10 mouse cellular contexts compared by ENCODE assay signal in the genomic region with DNA sequence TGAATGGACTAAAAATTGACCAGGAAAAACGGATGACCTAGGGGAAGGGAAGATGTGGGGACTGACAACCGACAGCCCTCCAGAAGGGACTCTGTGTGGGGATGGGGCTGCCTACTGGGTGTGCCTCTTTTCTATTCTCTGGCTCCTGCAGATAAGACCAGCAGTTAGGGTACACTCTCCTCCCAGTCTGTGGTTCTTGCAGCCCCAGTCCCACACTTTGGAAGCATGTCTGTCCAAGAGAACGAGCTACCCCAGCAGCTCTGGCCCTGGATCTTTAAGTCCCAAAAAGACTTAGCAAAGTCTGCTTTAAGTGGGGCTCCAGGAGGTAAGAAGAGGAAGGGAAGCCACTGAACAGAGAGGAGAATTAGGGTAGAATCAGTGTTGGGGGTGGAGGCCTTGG. TPM values are rescaled to one million over a fixed set of nuclear protein-coding genes. Genes with fewer than 3 reads are reported as not detected.
DNase-seq lines count a peak whose midpoint lies in the region; ATAC-seq and TF ChIP-seq lines count a peak whose summit lies in the region.
"Had no signal": no experiment of that assay in that cellular context is flagged by ENCODE, and none has a peak within 500 bp of the region (broad histone marks: within the 10 kb centered on the region; RNA-seq: fewer than 3 reads in every experiment).

Gene Pklr (plus strand): TSS at position 185 of the 400 bp plus-strand sequence.

- H3K4me3 ChIP-seq in kidney, postnatal 0 days (replicated peaks; ENCODE audit: low read depth, low read length) = no peak within 1 kb of the TSS
- peak within 1 kb of the TSS; percentile 9 for H3K4me3 ChIP-seq in stomach, embryonic 16.5 days (replicated peaks; ENCODE audit: low read length)
- H3K4me3 ChIP-seq: embryonic facial prominence, embryonic 13.5 days had no signal

- no peak for ATAC-seq in kidney, postnatal 0 days (replicated peaks; ENCODE audit: low FRiP score, low read depth)
- ATAC-seq in stomach, embryonic 16.5 days (ENCODE audit: insufficient read depth, low FRiP score) = no peak

- H3K27me3 ChIP-seq in kidney, postnatal 0 days (ENCODE audit: insufficient read depth, low read length) = no peaks in the 10 kb centered on the region
- H3K27me3 ChIP-seq in stomach, embryonic 16.5 days (ENCODE audit: control insufficient read depth, insufficient read depth, low read length) = no peaks in the 10 kb centered on the region; the same call in 1 of the 2 replicates

- H3K27ac ChIP-seq in kidney, postnatal 0 days = peak within 1 kb of the TSS; percentile 50
- peak within 1 kb of the TSS; percentile 44 for H3K27ac ChIP-seq in stomach, embryonic 16.5 days (ENCODE audit: low read length)
- H3K27ac ChIP-seq: embryonic facial prominence, embryonic 13.5 days had no signal

- H3K4me2 ChIP-seq in kidney, postnatal 0 days (ENCODE audit: low read length) = peak within 1 kb of the TSS; percentile 27; the same call in 1 of the 2 replicates
- H3K4me2 ChIP-seq in stomach, embryonic 16.5 days (ENCODE audit: low read depth, low read length) = peak within 1 kb of the TSS; percentile 26
- H3K4me2 ChIP-seq: embryonic facial prominence, embryonic 13.5 days had no signal

- 68% methylated on average over 3 of the region's 3 CpGs for whole genome bisulfite sequencing in kidney, postnatal 0 days
- WGBS in large intestine, adult 2 months = 37% methylated on average over 3 of the region's 3 CpGs
- 45% methylated on average over 3 of the region's 3 CpGs for WGBS in stomach, embryonic 16.5 days

- 0 out of 2 replicates have a peak, but pooled peaks cover 3% of the 10 kb centered on the region for H3K4me1 ChIP-seq in kidney, postnatal 0 days (replicated peaks; ENCODE audit: insufficient read depth, low read length)
- peaks cover 10% of the 10 kb centered on the region; the same call in 1 of the 2 replicates for H3K4me1 ChIP-seq in stomach, embryonic 16.5 days (ENCODE audit: control insufficient read depth, insufficient read depth, low read length)

- no peak for DNase-seq in kidney, postnatal 0 days (ENCODE audit: low spot score)
- no peak for DNase-seq in kidney, postnatal 25 days
- DNase-seq in c-Kit-positive CD71-positive TER-119-positive erythroid progenitor cells, embryonic 14.5 days (ENCODE audit: low spot score) = peak; percentile 74
- DNase-seq in large intestine, adult 2 months (ENCODE audit: low read depth, low spot score) = no peak
- DNase-seq in left cerebral cortex, adult 18-20 months (ENCODE audit: low spot score in 2 of 2) = no peak
- DNase-seq in cerebellum, postnatal 14 days = no peak
- DNase-seq: heart, postnatal 10 days had no signal

- no peaks in the 10 kb centered on the region for H3K9me3 ChIP-seq in kidney, postnatal 0 days (replicated peaks; ENCODE audit: low read length)
- H3K9me3 ChIP-seq in stomach, embryonic 16.5 days (replicated peaks; ENCODE audit: control insufficient read depth, low read length) = no peaks in the 10 kb centered on the region
- H3K9me3 ChIP-seq: embryonic facial prominence, embryonic 13.5 days had no signal

- H3K9ac ChIP-seq in kidney, postnatal 0 days (ENCODE audit: low read depth, low read length) = no peak within 1 kb of the TSS
- H3K9ac ChIP-seq in stomach, embryonic 16.5 days (ENCODE audit: low read length) = peak within 1 kb of the TSS; percentile 40
- H3K9ac ChIP-seq: embryonic facial prominence, embryonic 13.5 days had no signal

- no peak for TF ChIP-seq CTCF in kidney, postnatal 0 days (IDR thresholded peaks at IDR 0.05; ENCODE audit: low read depth)

- no peaks in the 10 kb centered on the region for H3K36me3 ChIP-seq in kidney, postnatal 0 days (ENCODE audit: insufficient read depth, low read length)
- H3K36me3 ChIP-seq in stomach, embryonic 16.5 days (ENCODE audit: control insufficient read depth, insufficient read depth, low read length) = no peaks in the 10 kb centered on the region
- H3K36me3 ChIP-seq: embryonic facial prominence, embryonic 13.5 days had no signal

RNA-seq across cellular contexts. Expression of gene Pklr, which starts in this region (rescaled TPM):
- polyA plus RNA-seq in kidney, postnatal 0 days (2015; fragmentation: Nextera tagmentation; extraction: Ambion mirVana) = 3.7 and 6.8 TPM in 2 replicates
- polyA plus RNA-seq in large intestine, adult 2 months (2012; rRNA removed) = 181 and 448 TPM in 2 replicates
- polyA plus RNA-seq in stomach, embryonic 16.5 days (2015; fragmentation: Nextera tagmentation; extraction: Ambion mirVana) = 14.3 and 22.0 TPM in 2 replicates
- total RNA-seq in left cerebral cortex, adult 18-20 months (2021) = not detected
- total RNA-seq: gastrocnemius, adult 18-20 months; heart, postnatal 10 days had no signal
- polyA plus RNA-seq: embryonic facial prominence, embryonic 13.5 days had no signal
